Mouse (Mus musculus) heart, adult 9 months (tissue): ENCODE results near the gene Mrnip.

Experiments
- DNase-seq, 2 experiments: peaks; one replicate each; pipeline ENCODE4 v3.0.0; 2022; ENCODE audit warnings: low spot score in 2 of 2

Gene Mrnip

DNA sequence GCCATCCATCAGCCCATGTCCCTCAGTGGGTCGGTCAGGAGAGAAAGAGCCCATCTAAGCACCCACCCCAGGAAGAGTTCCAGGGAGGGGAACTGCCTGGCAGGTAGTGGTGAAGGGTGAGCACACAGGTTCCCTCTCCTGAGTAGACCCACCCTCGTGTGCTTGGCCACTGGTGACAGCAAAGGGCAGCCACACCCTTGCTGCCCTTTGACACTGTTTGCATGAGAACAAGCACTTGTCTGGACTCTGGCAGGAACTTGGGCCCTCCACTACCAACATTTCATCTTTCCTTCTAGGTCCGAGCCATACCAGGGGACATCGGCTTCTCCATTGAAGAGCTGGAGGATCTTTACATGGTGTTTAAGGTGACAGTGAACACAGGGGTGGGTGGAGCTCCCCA lies 14.9 kb upstream of the Mrnip start:
- no peak for DNase-seq

DNA sequence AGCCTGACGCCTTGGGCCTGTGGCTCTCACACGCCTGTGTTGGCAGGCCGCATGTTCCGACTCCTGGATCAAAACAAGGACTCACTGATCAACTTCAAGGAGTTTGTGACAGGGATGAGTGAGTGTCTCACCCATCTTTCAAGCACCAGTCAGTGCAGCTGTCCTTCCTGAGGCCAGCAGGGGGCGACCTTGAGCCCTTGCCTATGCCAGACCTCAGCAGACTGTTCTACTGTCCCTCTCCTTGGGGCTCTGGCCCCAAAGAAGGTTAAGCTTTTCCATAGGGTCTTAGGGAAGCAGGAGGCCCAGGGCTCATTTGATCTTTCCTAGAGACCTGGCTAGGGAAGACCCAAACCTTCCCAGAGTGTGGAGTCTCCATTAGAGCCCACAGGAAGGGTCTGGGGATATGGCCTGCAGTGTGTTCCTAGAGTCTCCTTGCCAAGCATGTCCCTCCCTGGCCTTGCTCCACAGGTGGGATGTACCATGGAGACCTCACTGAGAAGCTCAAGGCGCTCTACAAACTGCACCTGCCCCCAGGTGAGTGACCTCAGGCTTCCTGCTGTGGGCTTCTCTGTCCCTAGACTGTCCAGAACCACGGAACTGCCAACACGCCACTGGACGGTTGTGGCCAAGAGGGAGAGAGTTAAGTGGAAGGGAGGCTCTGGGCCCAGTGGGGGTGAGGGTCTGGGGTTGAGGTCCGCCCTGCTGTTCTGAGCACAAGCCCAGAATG lies 12.5 kb upstream of the Mrnip start:
- peak; percentile 33 to 42 for DNase-seq

- peak in 1 of 2 experiments; percentile 56 for DNase-seq
Observed at GRCm38 (mm10) chr11:50162338-50163050, 11.8 kb upstream of the Mrnip start.

GRCm38 (mm10) chr11:50168352-50168751 lies 5.9 kb upstream of the Mrnip start:
- DNase-seq: no peak

DNA sequence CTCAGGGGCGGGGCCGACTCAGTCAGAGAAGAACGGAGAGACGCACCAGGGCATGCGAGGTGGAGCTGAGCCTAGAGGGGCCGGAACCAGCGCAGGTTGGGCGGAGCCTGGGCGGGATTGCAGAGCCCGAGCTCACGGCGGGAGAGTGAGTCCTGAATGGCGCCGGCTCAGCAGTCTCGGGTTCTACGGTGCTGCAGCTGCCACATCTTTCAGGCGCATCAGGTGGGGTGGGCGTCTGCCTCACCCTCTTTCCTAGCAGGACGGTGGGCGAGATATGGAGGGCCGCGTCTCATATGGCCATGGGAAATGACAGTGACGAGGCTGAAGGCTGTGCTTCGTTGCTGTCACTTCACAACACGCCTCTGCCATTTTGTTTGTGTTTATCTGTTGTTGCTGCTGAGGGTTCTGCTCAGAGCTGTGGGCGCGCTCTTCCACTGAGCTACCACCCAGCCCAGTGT lies 515 bp downstream of the Mrnip start:
- DNase-seq: peak; percentile 96 to 98

GRCm38 (mm10) chr11:50176351-50176750 lies 2.1 kb downstream of the Mrnip start:
- no peak for DNase-seq

DNA sequence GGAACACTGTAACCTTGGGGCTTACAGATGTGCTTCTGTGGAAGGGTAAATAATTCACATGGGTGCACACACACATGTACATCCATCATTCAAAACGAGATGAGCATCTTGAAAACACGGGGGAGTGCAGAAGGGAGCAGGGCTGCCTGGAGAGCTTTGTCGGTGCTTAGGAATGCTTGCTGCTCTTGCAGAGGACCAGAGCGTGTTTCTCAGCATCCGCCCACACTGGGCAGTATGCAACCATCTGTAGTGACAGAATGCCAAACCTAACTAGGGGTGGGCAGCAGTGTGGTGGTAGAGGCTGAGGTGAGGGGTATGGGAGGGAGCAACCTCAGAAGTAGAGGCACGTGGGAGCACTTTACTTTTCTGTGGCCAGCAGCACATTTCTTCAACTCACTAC lies 2.9 kb downstream of the Mrnip start:
- no peak for DNase-seq

DNA sequence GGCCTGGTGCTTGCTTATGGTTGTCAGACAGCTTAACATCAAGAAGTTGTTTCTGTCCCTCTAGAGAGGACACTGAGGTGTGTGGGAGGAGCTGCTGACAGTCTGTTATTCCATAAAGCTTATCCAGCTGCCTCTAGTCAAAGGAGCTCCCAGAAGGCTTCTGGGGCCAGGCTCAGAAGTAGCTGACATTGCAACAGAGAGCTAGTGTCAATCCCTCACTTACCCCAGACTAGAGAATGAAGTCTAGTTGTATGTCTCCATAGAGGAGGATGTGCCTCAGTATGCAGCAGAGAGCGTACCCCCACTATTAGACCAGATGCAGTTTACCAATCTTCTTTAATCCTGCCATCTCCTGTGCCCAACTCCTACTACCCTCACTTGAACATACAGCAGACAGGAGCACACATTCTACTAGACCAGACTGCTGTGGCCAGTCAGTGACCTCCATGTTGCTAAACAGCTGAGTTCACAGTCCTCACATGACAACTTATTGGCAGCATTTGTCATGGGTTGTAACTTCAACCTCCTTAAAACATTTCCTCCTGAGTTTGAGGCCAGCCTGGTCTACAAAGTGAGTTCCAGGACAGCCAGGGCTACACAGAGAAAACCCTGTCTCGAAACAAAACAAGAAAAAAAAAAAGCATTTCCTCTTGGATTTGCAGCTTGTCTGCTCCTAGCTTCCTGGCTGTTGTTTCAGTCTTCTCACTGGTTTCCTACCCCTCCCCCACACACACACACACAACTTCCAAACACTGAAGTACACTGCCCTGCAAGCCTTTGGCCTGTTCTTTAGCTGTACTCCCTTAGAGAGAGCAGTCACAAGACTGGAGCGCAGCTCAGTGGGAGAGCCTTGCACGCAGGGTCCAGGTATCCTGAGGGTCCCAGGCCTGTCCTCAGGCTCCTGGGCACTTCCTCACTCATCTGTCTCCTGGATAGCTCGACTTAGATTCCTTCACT lies 4.6 kb downstream of the Mrnip start:
- DNase-seq: no peak

GRCm38 (mm10) chr11:50180478-50181231 lies 6.4 kb downstream of the Mrnip start:
- DNase-seq: no peak

DNA sequence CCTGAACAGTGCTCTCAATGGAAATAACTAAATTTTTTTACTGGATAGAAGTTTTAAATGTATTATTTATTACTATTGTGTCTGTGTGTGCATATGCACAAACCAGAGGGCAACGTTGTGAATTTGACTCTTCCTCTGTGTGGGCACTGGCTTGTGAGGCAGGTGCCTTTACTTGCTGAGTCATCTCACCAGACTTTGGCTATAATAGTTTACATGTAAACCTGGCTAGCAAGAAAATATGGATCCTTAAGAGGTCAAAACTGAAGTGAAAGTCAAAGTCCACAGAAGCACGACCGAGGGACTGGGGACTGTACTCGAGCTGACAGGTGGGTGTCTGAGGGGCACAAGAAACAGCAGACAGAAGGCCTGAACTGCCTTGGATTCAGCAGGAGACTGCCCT lies 8.5 kb downstream of the Mrnip start:
- DNase-seq: no peak

GRCm38 (mm10) chr11:50184788-50185187 lies 10.5 kb downstream of the Mrnip start:
- no peak for DNase-seq

DNA sequence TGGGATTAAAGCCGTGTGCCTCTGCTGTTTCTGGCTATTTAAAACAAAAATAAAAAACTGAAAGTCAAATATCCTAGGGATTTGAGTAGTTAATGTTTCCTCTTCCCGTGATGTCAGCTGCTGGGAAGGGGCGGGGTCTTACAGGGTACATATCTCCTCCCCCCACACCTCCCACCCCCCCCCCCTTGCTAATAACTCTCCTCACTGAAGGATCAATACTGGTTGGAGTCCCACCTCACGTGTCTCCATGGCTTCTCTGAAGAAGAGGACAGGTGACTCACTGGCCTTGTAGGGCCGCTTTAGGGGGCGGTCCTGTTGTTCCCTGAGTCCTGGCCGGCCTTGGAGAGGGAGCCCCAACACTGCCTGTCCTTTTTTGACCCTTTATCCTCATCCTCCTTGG lies 14.4 kb downstream of the Mrnip start:
- no peak for DNase-seq

GRCm38 (mm10) chr11:50190362-50190761 lies 16.1 kb downstream of the Mrnip start:
- no peak for DNase-seq

- DNase-seq: no peak
Observed at GRCm38 (mm10) chr11:50192278-50192677, 18.0 kb downstream of the Mrnip start.

- no peak for DNase-seq
Observed at GRCm38 (mm10) chr11:50194070-50194469, 19.8 kb downstream of the Mrnip start.

GRCm38 (mm10) chr11:50194793-50195192 lies 20.5 kb downstream of the Mrnip start:
- no peak for DNase-seq

DNA sequence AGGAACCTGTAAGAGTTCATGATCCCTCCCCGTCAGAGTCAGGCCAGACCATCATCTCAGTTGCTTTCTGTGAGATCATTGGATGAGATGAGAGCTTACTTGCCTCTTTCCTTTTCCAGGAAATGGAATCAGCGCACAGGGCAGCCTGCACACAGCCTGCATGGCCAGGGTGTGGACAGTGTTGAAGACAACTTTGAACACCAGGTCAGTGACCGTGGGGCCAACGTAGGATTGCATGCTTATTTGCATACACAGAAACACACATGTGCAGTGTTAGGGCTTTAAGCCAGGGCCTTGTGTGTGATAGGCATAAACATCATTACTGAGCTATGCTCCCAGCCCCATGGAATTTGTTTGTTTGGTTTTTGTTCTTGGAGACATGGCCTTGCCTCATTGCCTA lies 23.3 kb downstream of the Mrnip start:
- DNase-seq: no peak

- DNase-seq: no peak
Observed at GRCm38 (mm10) chr11:50198219-50198846, 24.1 kb downstream of the Mrnip start.

DNA sequence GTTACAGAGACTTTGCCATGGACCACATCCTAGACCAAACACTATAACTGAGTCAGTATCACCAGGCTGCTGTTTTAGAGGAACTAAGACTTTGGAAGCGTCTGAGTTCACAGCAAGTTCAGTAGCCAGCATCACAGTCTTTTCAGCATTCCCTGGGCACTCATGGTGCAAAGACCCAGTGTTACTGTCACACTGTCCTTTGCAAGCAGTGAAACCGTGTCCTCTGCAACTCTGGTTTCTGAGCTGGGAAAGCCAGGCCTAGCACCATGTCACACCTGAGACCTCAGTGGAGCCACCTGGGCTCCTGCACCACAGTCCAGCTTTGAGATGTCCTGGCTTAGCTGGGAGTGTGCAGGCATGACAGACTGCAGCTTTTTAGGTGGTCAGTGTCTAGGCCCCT lies 24.7 kb downstream of the Mrnip start:
- DNase-seq: no peak

DNA sequence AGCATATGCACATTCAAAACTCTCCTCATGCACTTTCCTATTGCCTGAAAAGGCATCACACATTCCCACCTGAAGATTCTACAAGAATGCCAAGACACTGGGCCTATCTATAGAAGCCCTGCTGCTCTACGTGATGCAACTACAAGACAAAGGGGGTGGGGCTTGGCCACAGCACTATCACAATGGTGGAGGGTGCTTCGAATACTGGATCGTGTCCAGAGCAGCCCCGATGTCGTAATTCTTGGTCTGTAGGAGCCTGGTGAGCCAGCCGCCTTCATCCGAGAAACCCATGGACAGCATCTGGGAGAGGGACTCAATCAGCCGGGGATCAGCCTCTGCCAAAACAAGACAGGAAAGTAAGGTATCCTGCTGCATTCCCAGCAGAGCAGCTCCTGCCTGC lies 26.4 kb downstream of the Mrnip start:
- no peak for DNase-seq

- no peak for DNase-seq
Observed at GRCm38 (mm10) chr11:50201590-50201989, 27.3 kb downstream of the Mrnip start.
